Comparison of ENCODE assay signal across 17 mouse cellular contexts in genomic region chr4:44556586-44557281, GRCm38 (mm10).
DNase-seq lines count a peak whose midpoint lies in the region; ATAC-seq and TF ChIP-seq lines count a peak whose summit lies in the region.
"Had no signal": no experiment of that assay in that cellular context is flagged by ENCODE, and none has a peak within 500 bp of the region (broad histone marks: within the 10 kb centered on the region; RNA-seq: fewer than 3 reads in every experiment).

No protein-coding gene starts in this region.

- no peaks in the 10 kb centered on the region for H3K36me3 ChIP-seq in forebrain, postnatal 0 days (ENCODE audit: insufficient read depth)
- H3K36me3 ChIP-seq in forebrain, embryonic 16.5 days (ENCODE audit: control insufficient read depth, insufficient read depth), result no peaks in the 10 kb centered on the region
- no peaks in the 10 kb centered on the region for H3K36me3 ChIP-seq in midbrain, embryonic 14.5 days (ENCODE audit: control insufficient read depth, insufficient read depth, low read length)
- H3K36me3 ChIP-seq in midbrain, embryonic 10.5 days, result peaks cover 22% of the 10 kb centered on the region
- H3K36me3 ChIP-seq: kidney, embryonic 15.5 days; limb, embryonic 12.5 days had no signal

- no peak overlapping the region for H3K27ac ChIP-seq in forebrain, postnatal 0 days (ENCODE audit: low read depth, low read length)
- H3K27ac ChIP-seq in forebrain, embryonic 16.5 days (ENCODE audit: low read length), result no peak overlapping the region
- H3K27ac ChIP-seq in midbrain, embryonic 14.5 days (replicated peaks; ENCODE audit: low read depth, low read length), result no peak overlapping the region
- H3K27ac ChIP-seq in midbrain, embryonic 10.5 days (replicated peaks), result no peak overlapping the region
- H3K27ac ChIP-seq: kidney, embryonic 15.5 days; layer of hippocampus, adult 2 months; left cerebral cortex, adult 2 months; limb, embryonic 12.5 days had no signal

- no peak overlapping the region for H3K9ac ChIP-seq in forebrain, postnatal 0 days
- no peak overlapping the region for H3K9ac ChIP-seq in forebrain, embryonic 16.5 days (replicated peaks; ENCODE audit: low read depth, low read length)
- H3K9ac ChIP-seq in midbrain, embryonic 14.5 days (replicated peaks; ENCODE audit: low read length), result no peak overlapping the region
- H3K9ac ChIP-seq: limb, embryonic 12.5 days had no signal

- H3K4me1 ChIP-seq in forebrain, postnatal 0 days (ENCODE audit: insufficient read depth), result 0 out of 2 replicates have a peak, but pooled peaks cover 9% of the 10 kb centered on the region
- peaks cover 20% of the 10 kb centered on the region for H3K4me1 ChIP-seq in forebrain, embryonic 16.5 days (replicated peaks; ENCODE audit: control insufficient read depth, insufficient read depth, low read length)
- peaks cover 17% of the 10 kb centered on the region for H3K4me1 ChIP-seq in midbrain, embryonic 14.5 days (ENCODE audit: control insufficient read depth, insufficient read depth, low read length)
- H3K4me1 ChIP-seq in midbrain, embryonic 10.5 days, result peaks cover 35% of the 10 kb centered on the region

- no peaks in the 10 kb centered on the region for H3K27me3 ChIP-seq in forebrain, postnatal 0 days (ENCODE audit: insufficient read depth, low read length)
- peaks cover 5% of the 10 kb centered on the region for H3K27me3 ChIP-seq in forebrain, embryonic 16.5 days (replicated peaks; ENCODE audit: control insufficient read depth, insufficient read depth, low read length)
- H3K27me3 ChIP-seq in midbrain, embryonic 14.5 days (ENCODE audit: control insufficient read depth, insufficient read depth, low read length), result no peaks in the 10 kb centered on the region
- H3K27me3 ChIP-seq in midbrain, embryonic 10.5 days (ENCODE audit: low read depth, poor library complexity, severe bottlenecking), result peaks cover 29% of the 10 kb centered on the region

- peak; percentile 52 for DNase-seq in forebrain, postnatal 0 days
- DNase-seq in midbrain, embryonic 14.5 days, result peak; percentile 49
- no peak for DNase-seq in midbrain, embryonic 10.5 days (ENCODE audit: low spot score)
- DNase-seq in R1 (ENCODE audit: low read depth, low spot score), result peak; percentile 67
- peak; percentile 22 for DNase-seq in retina, embryonic 14.5 days (ENCODE audit: low spot score)
- no peak for DNase-seq in thymus, postnatal 10 days (ENCODE audit: low spot score in 2 of 2)
- DNase-seq in ovary, adult 18-20 months (ENCODE audit: low spot score), result no peak
- DNase-seq: heart, adult 11 months; right cerebral cortex, postnatal 25 days; thymus, adult 18-20 months had no signal

- TF ChIP-seq CTCF in forebrain, postnatal 0 days (IDR thresholded peaks at IDR 0.05; ENCODE audit: low read depth), result peak; percentile 37

- no peak overlapping the region for H3K4me2 ChIP-seq in forebrain, postnatal 0 days (ENCODE audit: low read depth)
- no peak overlapping the region for H3K4me2 ChIP-seq in forebrain, embryonic 16.5 days (ENCODE audit: low read length)
- no peak overlapping the region for H3K4me2 ChIP-seq in midbrain, embryonic 14.5 days (ENCODE audit: low read length)

- no peak overlapping the region for H3K4me3 ChIP-seq in forebrain, postnatal 0 days (ENCODE audit: low read depth, low read length)
- H3K4me3 ChIP-seq in forebrain, embryonic 16.5 days (replicated peaks; ENCODE audit: low read length), result no peak overlapping the region
- H3K4me3 ChIP-seq in midbrain, embryonic 14.5 days (replicated peaks; ENCODE audit: low read depth, low read length), result no peak overlapping the region
- no peak overlapping the region for H3K4me3 ChIP-seq in midbrain, embryonic 10.5 days
- H3K4me3 ChIP-seq: layer of hippocampus, adult 2 months; left cerebral cortex, adult 2 months; myocyte had no signal

- no peaks in the 10 kb centered on the region for H3K9me3 ChIP-seq in forebrain, postnatal 0 days (ENCODE audit: low read length)
- H3K9me3 ChIP-seq in forebrain, embryonic 16.5 days (ENCODE audit: control insufficient read depth, low read length), result no peaks in the 10 kb centered on the region
- no peaks in the 10 kb centered on the region for H3K9me3 ChIP-seq in midbrain, embryonic 14.5 days (ENCODE audit: control insufficient read depth, low read length)
- 0 out of 2 replicates have a peak, but pooled peaks cover 4% of the 10 kb centered on the region for H3K9me3 ChIP-seq in midbrain, embryonic 10.5 days (replicated peaks)
- H3K9me3 ChIP-seq: kidney, embryonic 15.5 days; limb, embryonic 12.5 days had no signal

- 0 out of 2 replicates have a peak, but pooled peaks have one; percentile 27 for ATAC-seq in forebrain, postnatal 0 days
- ATAC-seq in forebrain, embryonic 16.5 days, result no peak
- no peak for ATAC-seq in midbrain, embryonic 14.5 days (ENCODE audit: low FRiP score, low TSS enrichment)
- ATAC-seq: activated CD4-positive, CD25-positive, alpha-beta regulatory T cell, adult 4 months had no signal

- WGBS in forebrain, postnatal 0 days, result 67% methylated on average over 9 of the region's 9 CpGs
- 64% methylated on average over 9 of the region's 9 CpGs for WGBS in forebrain, embryonic 16.5 days
- WGBS in midbrain, embryonic 14.5 days, result 93% methylated on average over 9 of the region's 9 CpGs
- WGBS in midbrain, embryonic 10.5 days, result 93% methylated on average over 9 of the region's 9 CpGs

Comparison
In these comparisons a context has a peak if more than half of its experiments do, and no peak if none do; other contexts are left out.
1. DNase-seq: peak in forebrain, postnatal 0 days (single experiment), midbrain, embryonic 14.5 days (single experiment), R1 (single experiment) and retina, embryonic 14.5 days (single experiment); none in midbrain, embryonic 10.5 days (single experiment), thymus, postnatal 10 days (0 of 2) and ovary, adult 18-20 months (single experiment).